Mouse (Mus musculus) ZHBTc4 (cell line): Measurements from ENCODE around the gene Pdlim7.
A peak's percentile ranks its signal among the peaks of the same experiment; 100 is the strongest.

ENCODE experiments used
- DNase-seq: peaks from one replicate; pipeline ENCODE4 v3.0.0-alpha.2; 2011; ENCODE audit warnings: low read depth, low spot score

Gene Pdlim7

GRCm38 (mm10) chr13:55486916-55487577 is 26.4 kb downstream of the Pdlim7 start:
- peak; percentile 42 for DNase-seq

DNA sequence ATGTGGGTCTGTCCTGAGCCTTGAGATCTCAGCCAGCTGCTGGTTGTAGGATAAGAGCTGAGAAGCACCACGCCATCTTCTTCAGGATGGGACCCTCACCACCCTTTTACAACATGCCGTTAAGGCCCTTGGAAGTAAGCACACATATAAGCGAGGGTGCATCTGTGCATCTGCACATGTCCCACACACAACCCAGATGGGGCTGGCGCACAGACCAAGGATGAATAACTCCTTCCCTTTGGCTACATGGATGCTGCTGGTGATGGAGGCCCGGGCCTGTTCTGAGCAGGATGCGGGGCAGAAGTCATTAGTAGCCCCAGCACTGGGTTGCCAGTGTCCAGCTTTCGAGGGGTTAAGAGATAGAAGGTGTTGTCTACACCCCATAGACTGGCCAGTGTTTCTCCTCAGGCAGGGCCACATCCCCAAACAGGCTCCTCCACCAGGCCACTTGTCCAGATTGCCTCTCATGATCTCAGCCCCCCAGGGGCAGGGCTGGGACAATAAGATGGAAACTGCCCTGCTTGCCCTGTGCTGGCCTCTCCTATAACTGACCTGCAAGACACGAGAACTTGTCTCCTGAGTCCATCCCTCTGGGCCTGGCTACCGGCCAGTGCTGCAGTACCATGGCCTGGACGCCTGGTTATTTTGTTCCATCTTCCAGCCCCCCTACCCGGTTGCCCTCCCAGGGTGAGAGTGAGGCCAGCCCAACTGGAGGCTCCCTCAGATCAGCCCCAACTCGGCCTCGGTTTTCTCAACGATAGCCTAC is 27.3 kb downstream of the Pdlim7 start:
- DNase-seq, result no peak

DNA sequence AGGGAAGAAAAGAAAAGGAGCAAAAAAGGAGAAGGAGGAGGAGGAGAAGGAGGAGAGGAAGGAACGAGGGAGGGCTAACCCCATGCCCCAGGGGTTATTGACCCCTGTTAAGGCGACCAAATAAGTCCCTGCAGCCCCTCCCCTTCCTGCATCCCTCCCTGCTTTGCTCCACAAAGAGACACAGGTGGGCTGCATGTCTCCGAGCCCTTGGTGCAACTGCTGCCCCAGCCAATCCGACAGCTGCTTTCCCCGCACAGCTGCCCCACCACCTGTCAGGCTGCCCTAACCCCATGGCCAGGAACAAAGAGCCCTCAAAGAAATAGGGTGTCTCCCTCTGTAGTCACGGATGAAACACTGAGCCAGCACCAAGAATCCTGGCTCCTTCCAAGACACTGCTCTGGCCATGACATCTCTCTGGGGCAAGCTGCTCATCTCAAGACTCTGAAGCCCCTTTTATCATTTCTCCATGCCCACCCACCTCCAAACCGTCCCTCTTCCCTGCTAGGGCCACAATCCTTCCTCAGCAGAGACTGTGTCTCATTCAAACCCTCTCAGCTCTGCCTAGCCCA is 28.9 kb downstream of the Pdlim7 start:
- DNase-seq, result no peak

DNA sequence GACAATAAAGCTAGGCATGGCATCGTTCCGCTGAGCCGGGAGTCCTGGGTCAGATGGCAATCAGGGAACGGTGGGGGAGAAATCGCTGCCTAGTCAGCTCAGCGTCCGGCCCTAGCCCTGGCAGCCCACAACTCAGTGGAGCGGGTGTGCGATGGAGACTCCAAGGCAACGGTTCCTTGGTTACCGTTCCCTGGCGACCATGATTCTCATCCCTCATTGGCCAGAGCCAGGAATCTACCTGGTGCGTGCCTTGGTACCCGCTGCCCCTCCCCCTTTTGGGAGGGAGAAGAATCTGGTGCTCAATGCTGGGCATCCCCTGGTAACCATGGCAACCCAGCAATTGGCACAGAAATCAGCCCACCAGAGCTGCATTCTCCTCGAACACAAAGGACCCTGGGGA is 29.9 kb downstream of the Pdlim7 start:
- DNase-seq, result no peak

DNA sequence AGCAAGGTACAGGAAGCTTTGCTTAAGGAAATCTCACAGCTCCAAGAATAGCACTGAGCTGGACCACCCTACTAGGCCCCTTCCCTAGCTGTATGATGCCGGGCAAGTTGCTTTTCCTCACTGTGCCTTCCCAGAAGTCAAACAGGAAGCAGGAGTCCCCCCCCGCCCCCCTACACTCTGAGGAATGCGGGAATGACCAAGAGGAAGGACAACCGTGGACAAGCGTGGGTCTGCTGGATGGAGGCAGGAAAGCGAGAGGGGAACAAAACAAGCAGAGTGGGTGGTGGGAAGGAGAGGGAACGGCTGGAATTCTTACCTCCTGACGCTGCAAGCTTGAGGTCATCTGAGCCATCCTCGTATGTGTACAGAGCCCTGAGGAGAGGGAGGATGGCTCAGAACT is 30.4 kb downstream of the Pdlim7 start:
- no peak for DNase-seq

DNA sequence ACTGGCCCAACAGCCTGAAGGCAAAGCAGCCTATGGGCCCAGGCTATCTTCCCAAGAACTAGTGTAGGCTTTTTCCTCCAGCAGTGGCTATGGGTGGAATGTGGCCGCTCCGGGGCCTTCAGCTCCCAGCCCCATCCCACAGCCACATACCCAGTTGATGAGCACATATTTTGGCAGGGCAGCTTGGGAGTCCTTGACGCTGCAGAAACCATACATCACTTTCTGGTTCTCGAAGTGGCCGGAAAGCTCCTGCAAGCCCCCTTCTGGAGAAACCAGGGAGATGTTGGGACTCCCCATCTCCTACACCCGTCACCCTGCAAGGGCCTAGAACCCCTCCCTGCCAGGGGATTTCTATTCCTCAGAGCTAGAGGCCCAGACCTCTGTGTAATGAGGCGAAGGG is 30.9 kb downstream of the Pdlim7 start:
- no peak for DNase-seq

DNA sequence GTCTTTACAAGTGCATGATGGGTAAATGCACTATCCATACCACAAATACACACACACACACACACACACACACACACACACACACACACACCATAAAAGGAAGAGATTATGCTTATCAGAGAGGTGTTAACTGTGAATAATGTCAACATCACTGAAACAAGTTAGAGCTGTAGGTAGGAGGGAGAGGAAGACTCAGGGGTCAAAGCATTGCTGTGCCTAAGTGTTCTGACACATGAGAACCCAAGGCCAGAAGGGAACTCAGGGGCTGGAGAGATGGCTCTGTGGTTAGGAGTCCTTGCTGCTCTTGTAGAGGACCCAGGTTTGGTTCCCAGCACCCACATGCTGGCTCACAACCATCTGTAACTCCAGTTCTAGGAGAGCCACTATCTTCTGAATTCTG is 33.5 kb downstream of the Pdlim7 start:
- no peak for DNase-seq

DNA sequence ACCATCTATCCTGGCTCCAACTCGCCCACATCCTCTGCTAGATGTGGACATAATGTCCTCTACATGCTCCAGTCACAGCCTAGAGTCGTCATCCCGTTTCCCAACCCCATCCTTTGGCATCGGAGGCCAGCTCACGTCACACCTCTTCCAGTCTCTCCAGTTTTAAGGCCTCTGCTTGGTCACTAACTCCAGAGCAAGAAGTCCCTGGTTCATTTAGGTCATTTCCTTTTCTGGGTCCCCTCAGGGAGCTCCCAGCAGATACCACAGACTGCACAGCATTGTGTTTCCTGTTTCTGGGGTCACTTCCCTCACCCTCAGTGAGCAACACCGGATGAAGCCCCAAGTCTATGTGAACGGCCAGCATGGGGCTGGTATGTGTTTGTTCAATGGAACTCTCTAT is 34.5 kb downstream of the Pdlim7 start:
- no peak for DNase-seq

DNA sequence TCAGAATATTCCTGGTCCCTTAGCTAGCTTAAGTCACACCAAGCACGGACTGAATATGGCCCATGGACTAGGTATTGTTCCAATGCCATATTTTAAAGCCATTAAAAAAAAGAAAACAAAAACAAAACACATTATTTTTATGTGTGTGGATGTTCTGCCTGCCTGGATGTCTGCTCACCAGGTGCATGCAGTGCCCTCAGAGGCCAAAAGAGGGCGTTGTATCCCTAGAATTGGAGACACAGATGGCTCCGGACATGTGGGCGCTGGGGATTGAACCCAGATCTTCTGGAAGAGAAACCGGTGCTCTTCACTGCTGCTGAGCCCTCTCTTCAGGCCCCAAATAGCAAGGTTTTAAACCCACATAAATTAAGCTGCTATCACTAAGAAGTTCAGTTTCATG is 35.4 kb downstream of the Pdlim7 start:
- DNase-seq, result peak; percentile 68

DNA sequence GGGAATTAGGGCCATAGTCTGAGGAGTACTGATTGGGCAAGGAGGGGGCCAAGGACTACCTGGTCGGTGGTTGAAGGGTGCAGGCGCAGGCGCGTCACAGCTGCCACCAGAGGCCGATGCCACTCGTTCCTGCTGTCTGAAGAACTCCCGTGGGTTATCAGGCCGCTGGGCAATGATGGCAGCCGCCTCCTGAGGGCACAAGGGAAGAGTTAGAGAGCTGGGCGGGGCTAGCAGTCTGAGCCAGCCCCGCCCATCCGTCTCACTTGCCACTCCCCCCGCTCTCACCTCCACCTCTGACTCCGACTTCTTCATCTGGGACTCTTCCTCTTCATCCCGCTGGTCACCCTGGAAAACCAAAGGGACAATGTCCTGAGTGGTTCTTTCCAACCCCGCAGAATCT is 36.0 kb downstream of the Pdlim7 start:
- DNase-seq, result peak; percentile 51

GRCm38 (mm10) chr13:55476256-55476655 is 37.2 kb downstream of the Pdlim7 start:
- DNase-seq, result no peak

DNA sequence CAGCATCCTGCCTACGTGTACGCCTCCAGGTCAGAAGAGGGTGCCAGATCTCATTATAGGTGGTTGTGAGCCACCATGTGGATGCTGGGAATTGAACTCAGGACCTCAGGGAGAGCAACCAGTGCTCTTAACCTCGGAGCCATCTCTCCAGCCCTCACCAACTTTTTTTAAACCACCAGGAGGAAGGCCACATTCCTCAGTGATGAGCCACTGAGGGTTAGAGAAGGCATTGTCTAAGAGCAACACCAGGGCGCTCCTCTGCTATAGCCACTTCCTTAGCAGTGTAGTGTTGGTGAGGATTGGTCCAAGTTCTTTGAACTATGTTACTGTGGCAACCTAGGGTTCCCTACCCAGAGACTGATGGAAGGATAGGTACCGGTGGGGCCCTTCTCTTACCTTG is 37.7 kb downstream of the Pdlim7 start:
- DNase-seq, result no peak

GRCm38 (mm10) chr13:55474621-55475069 is 38.8 kb downstream of the Pdlim7 start:
- DNase-seq, result peak; percentile 43

GRCm38 (mm10) chr13:55473961-55474360 is 39.5 kb downstream of the Pdlim7 start:
- DNase-seq, result no peak

DNA sequence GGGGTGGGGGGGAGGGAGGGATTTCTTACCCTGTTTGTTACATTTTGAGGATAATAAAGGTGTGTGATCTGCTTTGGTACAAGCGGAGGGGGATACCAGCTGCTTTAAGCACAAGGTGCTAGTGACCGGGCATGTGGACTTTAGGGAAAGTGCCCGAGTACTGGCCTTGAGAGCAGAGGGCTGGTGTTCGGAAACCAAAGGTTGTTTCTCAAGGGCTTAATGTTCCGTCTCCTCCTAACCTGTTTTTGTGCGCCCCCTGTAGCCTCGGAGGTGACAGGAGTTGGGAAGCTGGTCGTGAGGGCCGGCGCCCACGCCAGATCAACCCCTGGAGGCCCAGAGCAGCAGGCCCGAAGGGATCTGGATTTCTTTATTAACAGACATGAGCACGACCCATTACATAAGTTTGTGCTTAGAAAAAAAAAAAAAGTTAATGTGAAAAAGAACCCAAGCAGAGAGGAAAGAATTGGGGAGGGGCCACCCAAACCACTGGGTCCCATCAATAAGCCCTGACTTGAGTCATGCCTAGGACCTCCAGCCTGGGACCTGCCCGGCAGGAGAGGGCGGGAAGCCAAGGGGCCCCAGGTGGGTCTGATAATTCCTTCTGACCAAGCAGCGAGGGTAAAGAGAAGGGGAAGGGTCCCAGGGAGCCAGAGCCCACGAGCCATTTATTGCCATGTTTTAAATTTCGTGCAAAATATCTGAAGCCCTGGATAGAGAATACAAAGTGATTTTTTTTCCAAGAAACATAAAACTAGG is 40.2 kb downstream of the Pdlim7 start:
- peak; percentile 61 for DNase-seq

- peak; percentile 77 for DNase-seq
Observed at GRCm38 (mm10) chr13:55472132-55473022, 41.1 kb downstream of the Pdlim7 start.

GRCm38 (mm10) chr13:55471819-55472131 is 41.7 kb downstream of the Pdlim7 start:
- no peak for DNase-seq

DNA sequence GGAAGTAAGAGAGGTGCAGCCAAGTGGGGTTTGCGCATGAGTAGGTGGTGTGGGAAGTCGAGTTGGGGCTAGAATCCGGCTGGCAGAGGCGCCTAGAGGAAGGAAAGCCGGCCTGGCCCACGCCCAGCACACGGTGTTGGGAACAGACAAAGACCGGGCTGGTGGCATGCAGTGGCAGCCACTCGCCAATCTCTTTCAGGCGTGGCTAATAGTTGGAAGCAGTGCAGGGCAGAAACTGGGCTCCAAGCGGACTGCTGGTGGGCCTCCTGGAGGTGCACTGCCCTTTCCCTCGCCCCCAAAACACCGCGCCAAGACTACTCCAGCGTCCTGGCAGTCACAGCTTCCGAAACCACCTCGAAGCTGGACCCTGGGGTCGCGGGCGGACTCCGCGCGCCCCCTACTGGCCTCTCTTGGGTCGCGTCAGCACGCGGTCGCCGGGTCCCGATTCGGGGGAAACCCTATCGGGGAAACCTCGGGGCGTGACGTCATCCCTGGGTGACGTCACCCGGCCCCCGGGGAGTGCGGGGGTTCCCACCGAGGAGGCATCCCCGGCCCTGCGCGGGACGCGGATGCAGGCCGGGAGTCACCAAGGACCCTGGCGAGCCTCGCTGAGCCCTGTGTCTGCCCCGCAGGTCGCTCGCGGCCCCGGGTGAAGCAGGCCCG is 42.2 kb downstream of the Pdlim7 start:
- peak; percentile 91 for DNase-seq

- no peak for DNase-seq
Observed at GRCm38 (mm10) chr13:55470372-55470771, 43.1 kb downstream of the Pdlim7 start.

- no peak for DNase-seq
Observed at GRCm38 (mm10) chr13:55468851-55469560, 44.5 kb downstream of the Pdlim7 start.
